Mouse (Mus musculus) kidney, postnatal 36 days (tissue): ENCODE data around the gene Sgo2b.
A peak's percentile ranks its signal among the peaks of the same experiment; 100 is the strongest.
"Not testable (repeated sequence)": the region's sequence is repeated elsewhere in the genome, so short reads cannot be mapped to it uniquely, and the experiment has no call there.

Experiments used
- DNase-seq, 2 experiments: peaks; one replicate each; pipeline ENCODE4 v3.0.0; 2021 to 2022; ENCODE audit warnings: mixed read lengths in 2 of 2

Gene Sgo2b

GRCm38 (mm10) chr8:63951626-63952377 lies at the start of gene Sgo2b:
TSS of gene Sgo2b (minus strand) at chr8:63952248.
- no peak for DNase-seq

- not testable (repeated sequence) for DNase-seq
These were observed 18.8 kb upstream of the Sgo2b start for GRCm38 (mm10) chr8:63970612-63971391.

GRCm38 (mm10) chr8:63961032-63961785 lies 9.2 kb upstream of the Sgo2b start:
- DNase-seq = no peak

GRCm38 (mm10) chr8:63953802-63954201 lies 1.8 kb upstream of the Sgo2b start:
- DNase-seq = not testable (repeated sequence)

- DNase-seq = no peak
These were observed 18.9 kb downstream of the Sgo2b start for GRCm38 (mm10) chr8:63933171-63933570.

- no peak for DNase-seq
These were observed 22.5 kb downstream of the Sgo2b start for GRCm38 (mm10) chr8:63929301-63930097.

GRCm38 (mm10) chr8:63921257-63921960 lies 30.6 kb downstream of the Sgo2b start:
- DNase-seq = no peak

- no peak for DNase-seq
These were observed 57.0 kb downstream of the Sgo2b start for GRCm38 (mm10) chr8:63895096-63895495.

- no peak for DNase-seq
These were observed 73.7 kb downstream of the Sgo2b start for GRCm38 (mm10) chr8:63878353-63878752.

- DNase-seq = peak; percentile 48 to 78
These were observed 74.7 kb downstream of the Sgo2b start for GRCm38 (mm10) chr8:63877393-63877792.

GRCm38 (mm10) chr8:63876949-63877348 lies 75.1 kb downstream of the Sgo2b start:
- no peak for DNase-seq
